Mouse (Mus musculus) CD8-positive naive resting alpha-beta T cell, adult 2 months (primary cell): Measurements from ENCODE around the gene Aktip.

Experiments used
- DNase-seq, 2 experiments: peaks; one replicate each; pipeline ENCODE4 v3.0.0; 2022; ENCODE audit warnings: low read depth in 2 of 2, low spot score in 2 of 2

Aktip gene

DNA sequence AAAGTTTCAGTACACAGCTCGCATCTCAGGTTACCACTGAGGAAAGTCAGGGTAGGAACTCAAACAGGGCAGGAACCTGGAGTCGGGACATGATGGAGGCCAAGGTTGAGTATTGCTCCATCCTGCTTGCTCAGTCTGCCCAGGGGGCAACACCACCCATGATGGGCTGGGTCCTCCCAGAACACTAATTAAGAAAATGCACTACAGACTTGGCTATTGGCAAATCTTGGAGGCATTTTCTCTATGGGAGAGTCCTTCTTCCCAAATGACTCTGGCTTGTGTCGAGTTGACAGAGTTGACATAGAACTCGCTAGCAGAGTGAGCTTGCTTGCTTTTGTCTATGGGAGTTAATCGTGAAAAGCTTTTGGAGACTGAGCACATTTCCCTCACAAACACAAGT is 6.8 kb downstream of the Aktip start:
- no peak for DNase-seq

DNA sequence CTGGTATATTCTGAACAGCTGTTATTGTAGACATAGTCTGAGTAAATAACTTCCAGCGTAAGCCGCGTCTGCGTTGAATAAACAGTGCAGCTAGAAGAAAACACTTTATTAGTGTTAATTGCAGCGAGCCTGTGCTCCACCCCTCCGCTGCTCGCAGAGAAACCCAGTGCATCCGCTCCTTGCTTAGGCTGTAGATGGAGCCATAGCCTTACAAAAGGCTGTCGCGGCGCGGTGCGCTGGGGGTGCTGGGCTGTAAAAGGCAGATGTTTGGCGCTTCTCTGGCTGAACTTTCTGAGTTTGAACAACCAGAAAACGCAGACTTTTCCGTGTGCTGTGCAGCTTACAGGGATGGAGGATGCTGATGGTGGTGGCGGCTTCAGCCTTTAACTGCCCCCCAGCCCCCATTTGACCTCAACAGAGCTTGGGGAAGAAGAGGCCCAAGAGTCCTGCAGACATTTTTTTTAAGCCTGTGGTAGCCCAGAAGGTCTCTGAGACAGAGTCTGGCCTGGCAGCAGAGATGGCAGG is 8.9 kb downstream of the Aktip start:
- DNase-seq, result peak; percentile 20 to 21

DNA sequence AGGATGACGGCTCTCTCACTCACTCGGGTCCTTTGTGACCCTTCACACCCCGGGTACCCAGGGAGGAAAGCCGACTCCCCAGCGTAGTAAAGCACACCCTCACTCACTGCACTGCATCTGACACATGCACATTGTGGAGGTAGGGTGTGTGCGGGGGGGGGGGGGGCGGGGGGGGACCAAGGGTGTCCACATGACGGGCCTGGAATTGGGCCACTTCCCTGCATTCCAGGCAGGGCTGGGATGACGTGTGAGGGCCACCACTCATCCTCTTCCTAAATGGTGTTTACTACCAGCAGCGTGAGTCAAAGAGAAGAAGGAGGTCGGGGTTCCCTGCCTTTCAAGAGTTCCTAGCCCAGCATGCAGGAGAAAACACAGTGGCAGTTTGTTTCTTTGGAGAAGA is 11.6 kb downstream of the Aktip start:
- DNase-seq, result no peak

DNA sequence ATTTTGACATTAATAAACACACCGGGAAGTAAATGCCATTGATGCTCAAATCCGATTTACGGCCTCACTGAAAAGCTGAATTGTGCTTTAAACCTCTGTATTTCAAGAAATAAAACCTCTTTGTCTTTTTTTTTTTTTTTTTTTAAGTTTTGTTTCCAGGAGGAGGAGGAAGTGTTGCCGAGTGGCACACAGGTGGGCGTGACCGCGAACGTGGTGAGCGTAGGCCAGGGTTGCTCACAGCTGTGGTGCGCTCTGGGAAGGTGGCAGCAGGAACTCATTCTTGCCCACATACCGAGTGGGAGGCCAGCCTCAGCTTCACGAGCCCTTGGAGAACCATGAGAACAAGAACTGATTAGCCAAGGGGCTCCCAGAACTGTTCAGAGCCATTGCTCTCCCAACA is 13.4 kb downstream of the Aktip start:
- DNase-seq, result no peak

DNA sequence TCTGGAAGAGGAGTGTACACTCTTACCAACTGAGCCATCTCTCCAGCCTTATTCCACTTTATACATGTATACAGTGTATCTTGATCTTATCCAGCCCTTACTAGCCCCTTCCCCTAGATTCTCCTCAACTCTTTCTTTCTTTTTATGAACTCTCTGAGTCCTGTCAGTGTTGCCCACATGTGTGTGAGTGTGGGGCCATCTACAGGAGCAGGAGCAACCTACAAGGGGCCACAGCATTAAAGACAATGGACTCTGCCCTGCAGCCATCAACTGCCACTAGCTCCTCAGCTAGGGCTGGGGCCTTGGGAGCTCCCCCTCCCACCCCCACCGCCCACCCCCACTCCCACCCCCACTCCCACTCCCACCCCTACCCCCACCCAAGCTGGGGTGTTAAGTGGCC is 22.1 kb downstream of the Aktip start:
- DNase-seq, result no peak

DNA sequence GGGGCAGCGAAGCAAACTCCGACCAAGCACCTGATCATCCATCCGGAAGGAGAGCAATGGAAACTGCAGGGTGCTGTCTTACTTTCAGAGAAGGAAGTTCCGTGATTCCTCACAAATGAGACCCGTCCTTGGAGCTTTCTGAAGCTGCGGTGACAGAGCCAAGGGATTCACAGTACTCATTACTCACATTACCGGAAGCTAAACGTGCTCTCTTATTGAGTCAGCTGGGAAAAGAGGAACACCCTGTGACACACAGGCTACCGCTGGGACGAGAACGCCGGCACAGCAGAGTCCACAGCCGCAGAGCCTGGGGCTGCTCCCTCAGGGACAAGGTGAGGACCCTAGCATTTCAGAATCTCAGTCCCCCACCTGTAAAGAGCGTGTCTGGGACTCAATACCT is 23.6 kb downstream of the Aktip start:
- DNase-seq, result no peak

DNA sequence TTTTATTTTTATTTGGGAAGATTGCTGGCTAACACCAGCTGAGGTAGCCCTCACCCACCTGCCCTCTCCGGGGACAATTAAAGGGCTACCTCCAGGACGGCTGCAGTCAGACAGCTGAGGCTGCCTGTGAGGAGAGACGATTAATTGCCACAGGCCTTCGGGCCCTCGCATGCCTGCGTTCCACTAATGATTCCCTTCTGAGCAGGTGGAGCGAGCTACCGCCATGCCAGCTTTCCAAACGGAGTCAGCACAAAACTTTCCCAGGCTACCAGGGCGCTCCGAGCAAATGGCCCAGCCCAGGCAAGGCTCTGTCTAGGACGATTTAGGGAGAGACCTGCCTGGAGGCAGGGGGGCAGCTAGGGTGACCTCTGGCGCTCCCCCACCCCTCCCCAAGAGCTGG is 28.2 kb downstream of the Aktip start:
- DNase-seq, result no peak

DNA sequence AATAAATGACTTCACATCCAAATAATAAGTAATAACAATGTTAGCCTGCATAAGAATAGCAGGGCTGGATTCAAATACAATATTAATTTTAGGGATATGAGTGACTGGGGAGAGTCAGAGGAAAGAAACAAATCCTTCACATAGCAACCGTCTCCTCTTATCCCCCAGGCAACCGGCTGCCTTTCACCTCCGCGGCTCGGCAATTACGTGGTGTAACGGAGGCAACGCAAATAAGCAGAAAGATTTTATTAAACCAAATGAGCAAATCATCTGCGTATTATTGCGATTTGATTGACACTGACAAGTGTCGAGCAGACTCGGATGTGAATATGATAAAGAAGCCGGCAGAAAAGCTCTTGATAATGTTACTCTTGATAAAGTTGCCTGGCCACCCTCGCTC is 28.9 kb downstream of the Aktip start:
- no peak for DNase-seq

DNA sequence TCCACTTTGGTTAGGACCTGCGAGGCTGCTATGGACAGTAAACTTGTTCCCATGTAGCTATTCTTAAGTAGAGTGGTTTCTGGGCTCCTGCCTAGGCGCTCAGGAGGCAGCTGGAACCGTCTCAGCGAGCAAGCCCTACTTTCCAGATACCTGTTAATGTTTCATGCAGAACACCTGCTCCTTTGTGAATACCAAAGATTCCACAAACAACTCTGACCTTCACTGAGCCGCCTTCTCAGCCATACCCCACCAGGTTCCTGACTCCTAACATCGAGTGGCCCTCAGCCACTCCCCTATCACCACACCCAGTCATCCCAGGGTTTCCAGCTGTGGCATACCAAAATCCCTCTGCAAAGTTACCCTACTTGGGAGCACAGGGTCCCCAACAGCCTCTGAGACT is 29.6 kb downstream of the Aktip start:
- no peak for DNase-seq

DNA sequence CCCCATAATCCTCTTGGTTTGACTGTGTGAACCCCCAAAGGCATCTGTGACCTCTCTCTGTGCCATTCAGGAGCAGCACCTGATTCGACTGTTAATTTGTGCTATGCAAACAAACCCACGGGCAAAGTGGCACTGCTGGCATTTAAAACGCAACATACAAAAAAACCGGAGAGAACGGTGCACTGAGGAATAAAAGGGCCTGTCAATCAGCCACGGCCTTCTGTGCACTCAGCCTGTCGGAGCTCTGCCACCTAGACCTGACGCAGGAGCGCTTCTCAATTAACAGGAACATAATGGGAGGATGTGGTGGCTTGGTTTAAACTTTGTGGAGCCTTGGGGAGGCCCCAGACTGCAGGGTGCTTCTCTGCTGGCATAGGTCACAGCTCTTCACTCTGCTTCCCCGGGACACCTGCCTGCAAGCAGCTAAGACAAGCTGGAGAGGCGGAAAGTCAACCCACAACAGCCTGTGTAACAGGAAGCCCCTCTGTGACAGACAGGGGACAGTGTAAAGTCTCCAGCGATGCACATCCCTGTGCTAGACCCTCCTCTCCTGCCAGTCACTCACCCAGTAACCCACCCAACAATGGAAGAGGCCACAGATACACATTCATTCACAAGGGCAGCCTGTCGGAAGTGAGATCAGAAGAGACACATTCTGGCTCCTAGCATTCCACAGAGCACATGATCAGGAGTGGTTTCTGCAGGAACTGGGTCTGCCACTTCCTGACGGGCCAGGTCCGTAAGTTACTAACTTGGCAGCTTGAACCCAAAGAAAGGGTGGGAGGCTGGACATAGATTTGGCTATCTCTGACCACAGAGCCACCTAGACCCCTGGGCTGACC is 39.6 kb downstream of the Aktip start:
- DNase-seq, result no peak

DNA sequence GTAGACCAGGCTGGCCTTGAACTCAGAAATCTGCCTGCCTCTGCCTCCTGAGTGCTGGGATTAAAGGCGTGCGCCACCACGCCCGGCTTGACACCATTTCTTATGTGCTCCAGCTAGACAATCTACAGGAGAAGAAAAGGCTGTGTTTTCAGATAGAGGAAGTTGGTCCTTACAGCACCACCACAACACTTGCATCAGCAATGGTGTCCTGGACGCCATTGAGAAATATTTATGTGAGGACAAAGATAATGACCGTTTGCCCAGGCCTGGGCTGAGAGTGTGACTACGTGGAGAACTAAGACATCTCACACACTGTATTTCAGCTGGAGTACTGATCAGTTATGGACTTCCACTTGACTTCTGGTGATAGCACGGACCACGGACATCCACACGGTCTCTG is 41.2 kb downstream of the Aktip start:
- DNase-seq, result no peak

DNA sequence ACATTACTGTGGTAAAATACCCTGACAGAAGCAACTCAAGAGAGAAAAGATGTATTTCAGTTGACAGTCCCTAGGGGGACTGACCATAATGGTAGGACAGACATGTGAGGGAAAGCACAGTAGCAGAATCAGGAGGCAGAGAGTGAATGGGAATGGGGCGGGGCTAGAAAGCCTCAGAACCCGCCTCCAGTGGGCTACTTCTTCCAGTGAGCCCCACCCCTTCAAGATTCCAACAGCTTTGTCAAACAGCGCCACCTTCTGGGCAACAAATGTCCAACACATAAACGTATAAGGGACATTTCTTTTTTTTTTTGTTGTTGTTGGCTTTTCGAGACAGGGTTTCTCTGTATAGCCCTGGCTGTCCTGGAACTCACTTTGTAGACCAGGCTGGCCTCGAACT is 45.2 kb downstream of the Aktip start:
- DNase-seq, result no peak

DNA sequence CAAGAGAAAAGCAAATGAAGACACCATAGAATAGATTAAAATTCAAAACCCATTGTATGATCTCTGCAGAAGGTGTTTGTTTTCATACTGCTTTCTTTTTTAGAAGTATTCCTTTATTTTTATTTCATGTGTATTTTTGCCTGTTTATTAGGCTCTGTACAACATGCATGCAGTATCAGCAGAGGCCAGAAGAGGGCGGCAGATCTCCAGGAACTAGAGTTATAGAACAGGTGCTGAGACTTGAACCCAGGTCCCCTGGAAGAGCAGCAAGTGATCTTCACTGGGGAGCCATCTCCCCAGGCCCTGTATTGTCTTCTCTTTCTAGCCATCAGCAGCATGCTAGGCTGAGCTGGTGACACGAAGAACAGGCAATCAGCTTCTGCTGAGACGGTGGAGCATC is 45.9 kb downstream of the Aktip start:
- no peak for DNase-seq

DNA sequence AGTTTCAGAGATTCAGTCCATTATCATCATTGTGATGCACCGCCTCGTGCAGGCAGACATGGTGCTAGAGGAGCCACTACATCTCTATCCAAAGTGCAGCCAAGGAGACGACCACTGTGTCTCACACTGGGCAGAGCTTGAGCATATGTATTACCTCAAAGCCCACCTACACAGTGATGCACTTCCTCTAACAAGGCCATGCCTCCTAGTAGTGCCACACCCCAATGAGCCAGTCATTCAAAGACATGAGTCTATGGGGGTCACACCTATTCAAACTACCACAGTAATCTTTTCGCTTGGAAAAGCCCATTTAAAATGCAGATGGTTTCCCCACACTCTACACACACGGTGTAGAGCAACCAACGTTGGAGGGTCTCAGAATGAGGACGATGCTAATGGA is 48.2 kb downstream of the Aktip start:
- no peak for DNase-seq

DNA sequence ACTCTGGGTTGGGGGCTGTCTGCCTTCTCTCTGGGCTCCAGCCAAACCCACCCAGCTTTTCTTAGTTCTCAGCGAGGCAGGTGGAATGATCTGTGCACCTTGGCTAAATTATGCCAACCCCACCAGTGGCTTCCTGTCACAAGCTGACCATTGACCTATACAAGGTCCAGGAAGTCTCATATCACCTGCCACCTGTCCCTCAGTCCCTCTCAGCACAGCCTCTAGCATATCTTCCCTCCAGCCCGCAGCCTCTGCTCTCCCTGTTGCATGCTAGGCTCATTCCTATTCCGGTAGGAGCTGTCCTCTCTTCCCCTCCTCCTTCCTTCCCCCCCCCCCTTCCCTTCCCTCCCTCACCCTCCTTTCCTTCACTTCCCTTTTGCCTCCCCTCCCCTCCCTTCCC is 50.5 kb downstream of the Aktip start:
- DNase-seq, result no peak

DNA sequence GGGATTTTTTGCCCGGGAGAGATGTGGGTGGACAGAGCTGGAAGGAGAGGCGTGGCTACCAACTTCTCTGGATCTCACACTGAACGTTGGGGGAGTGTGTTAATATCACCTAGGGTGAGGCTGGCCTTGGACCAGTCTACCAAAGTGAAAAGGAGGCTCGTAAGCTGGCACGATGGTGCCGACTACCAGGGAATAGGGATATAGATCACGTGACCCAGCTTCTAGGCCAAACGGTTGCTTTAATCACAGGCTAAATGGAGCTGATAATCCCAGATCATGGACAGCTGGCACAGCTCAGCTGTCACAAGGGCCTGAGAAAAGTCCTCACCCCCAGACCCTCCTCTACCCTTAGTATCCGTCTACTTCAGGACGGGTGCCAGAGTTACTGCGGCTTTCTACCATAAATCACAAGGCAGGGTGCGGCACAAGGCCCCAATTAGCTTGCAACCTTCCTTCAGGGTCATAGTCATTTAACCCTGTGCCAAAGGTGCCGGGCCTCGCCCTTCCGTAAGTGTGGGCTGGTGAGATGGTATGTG is 51.1 kb downstream of the Aktip start:
- no peak for DNase-seq

DNA sequence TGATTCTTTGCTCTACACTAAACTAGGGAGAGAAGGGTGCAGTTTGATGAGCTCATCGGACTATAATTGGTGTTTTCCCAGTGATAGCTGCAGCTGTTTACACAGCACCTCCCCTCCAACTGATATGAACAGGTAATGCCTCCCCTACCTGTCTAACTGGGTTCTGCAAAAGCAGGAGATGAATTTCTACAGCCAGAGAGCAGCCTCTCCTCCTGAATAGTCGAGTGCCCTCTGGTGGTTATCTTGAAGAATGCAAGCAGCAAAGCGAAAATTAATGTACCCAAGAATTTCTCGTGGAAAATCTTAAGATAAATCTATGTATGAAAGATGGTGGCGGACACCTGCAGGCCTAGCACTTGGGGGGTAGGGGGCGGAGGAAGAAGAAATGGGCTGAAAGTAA is 52.1 kb downstream of the Aktip start:
- DNase-seq, result peak; percentile 39 to 51

DNA sequence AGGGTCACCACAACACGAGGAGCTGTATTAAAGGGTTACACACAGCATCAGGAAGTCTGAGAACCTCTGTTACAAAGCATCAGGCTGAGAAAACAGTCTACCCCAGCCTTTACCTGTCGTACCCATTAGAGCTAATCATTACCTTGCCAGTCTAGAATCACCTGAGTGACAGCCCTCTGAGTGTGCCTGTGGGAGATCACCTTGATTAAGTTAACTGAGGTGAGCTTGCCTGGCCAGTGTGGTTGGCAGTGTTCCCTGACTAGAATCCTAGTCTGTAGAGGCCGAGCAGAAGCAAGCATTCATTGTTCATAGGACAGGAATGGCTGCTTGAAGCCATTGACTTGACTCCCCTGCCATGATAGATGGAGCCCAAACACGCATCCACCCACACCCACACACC is 58.9 kb downstream of the Aktip start:
- DNase-seq, result no peak

DNA sequence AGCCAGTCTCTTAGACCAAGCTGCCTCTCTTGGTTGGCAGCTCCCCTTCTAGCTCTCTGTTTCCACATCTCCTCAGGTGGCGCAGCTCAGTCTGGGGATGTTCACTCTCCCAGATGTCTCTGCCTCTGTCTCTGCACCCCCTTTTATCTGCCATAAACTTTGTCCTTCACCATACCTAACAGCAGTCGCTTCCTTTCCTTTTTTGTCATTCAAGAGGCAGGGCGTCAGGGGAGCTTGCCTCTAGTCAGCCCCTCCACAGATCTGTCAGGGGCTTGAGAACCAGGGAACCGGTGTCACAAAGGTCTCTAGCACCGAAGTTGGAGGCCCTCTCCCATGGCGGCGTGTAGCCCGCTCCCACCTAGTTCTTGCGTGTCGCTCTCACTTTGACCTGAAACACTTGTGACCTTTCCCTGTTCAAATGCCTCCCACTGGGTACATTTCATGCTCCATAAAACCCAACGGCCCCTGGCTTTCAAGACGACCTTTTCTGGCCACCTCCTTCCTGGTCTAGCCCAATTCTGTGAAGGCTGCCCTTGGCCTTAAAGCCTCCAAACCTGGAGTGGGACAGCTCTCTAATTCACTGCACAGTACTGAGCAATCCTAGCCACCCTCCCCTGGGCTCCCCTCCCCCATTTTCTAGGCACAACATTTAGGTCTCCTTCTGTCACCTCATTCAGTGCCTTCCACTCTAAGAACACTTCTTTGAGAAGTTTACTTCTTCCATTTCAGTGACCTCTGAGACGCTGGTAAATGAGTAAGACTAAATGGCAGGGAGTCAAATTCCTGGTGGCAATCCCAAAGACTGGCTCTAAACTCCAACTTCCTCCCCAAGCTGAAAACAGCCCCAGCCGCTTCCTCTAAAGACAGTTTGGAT is 64.2 kb downstream of the Aktip start:
- DNase-seq, result no peak

DNA sequence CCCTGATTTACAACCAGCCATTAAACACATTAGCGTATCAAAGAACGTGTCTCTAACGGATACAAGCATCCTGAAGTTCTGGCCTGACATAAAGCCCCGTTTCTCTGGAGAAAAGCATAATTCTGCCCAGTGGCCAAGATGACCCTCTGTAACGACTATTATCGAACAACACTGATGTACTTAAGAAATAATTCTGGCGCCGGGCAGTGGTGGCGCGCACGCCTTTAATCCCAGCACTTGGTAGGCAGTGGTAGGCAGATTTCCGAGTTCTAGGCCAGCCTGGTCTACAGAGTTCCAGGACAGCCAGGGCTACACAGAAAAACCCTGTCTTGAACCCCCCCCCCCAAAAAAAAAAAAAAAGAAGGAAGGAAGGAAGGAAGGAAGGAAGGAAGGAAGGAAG is 65.1 kb downstream of the Aktip start:
- no peak for DNase-seq

DNA sequence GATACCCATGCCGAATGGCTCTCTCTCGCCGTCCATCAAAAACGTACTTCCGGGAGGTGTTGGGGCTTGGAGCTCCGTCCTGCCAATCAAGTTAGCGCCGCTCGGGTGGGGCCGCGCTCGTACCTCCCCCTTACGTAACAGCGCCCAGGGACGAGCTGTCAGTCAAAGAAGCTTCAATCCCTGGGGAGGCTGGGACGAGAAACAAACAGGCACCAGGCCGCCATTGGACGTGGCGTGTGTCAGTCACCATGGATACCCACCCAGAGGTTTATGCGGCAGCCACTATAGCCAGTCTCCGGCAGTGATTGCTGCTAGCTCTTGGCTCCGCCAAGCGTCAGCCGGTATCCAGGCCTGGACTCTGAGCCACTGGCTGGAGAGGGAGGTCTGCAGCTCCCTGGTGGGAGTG is 65.7 kb downstream of the Aktip start:
- peak; percentile 95 for DNase-seq
